Mouse (Mus musculus): ENCODE results near the gene 2310009B15Rik. TPM values are rescaled to one million over a fixed set of nuclear protein-coding genes. Genes with fewer than 3 reads are reported as not detected.
A peak's percentile ranks its signal among the peaks of the same experiment; 100 is the strongest.

The 2310009B15Rik gene
- polyA plus RNA-seq, 1 experiment from 2014 or later = 46.0 TPM

- under 1% methylated on average over 54 of the region's 54 CpGs for WGBS
- Histone ChIP-seq H3K9me3 (no peaks in the 10 kb centered on the region), H3K27ac (peak overlapping the region; percentile 92), H3K36me3 (no peaks in the 10 kb centered on the region), H3K4me2 (replicated peaks) (peak overlapping the region; percentile 81), H3K27me3 (peaks cover 54% of the 10 kb centered on the region), H3K4me1 (peaks cover 45% of the 10 kb centered on the region), H3K9ac (peak overlapping the region; percentile 93), H3K4me3 (peak overlapping the region; percentile 71)
- ATAC-seq (ENCODE audit: low FRiP score, low read depth) = no peak
These were observed 15.2 kb downstream of the 2310009B15Rik start for GRCm38 (mm10) chr1:138841306-138842095.

- Histone ChIP-seq H3K9ac (peak overlapping the region; percentile 93), H3K4me3 (peak overlapping the region; percentile 71), H3K27me3 (peaks cover 46% of the 10 kb centered on the region), H3K9me3 (no peaks in the 10 kb centered on the region), H3K4me1 (peaks cover 52% of the 10 kb centered on the region), H3K36me3 (no peaks in the 10 kb centered on the region), H3K4me2 (replicated peaks) (peak overlapping the region; percentile 81), H3K27ac (peak overlapping the region; percentile 92)
- WGBS = 3% methylated on average over 25 of the region's 25 CpGs
- ATAC-seq (ENCODE audit: low FRiP score, low read depth) = no peak
These were observed 16.0 kb downstream of the 2310009B15Rik start for GRCm38 (mm10) chr1:138840440-138841305.

- peak overlapping the region; percentile 71 for H3K4me3 ChIP-seq
These were observed 16.7 kb downstream of the 2310009B15Rik start for GRCm38 (mm10) chr1:138839809-138840430.

GRCm38 (mm10) chr1:138839291-138839690, 17.4 kb downstream of the 2310009B15Rik start:
- Histone ChIP-seq H3K27me3 (peaks cover 36% of the 10 kb centered on the region), H3K4me1 (peaks cover 50% of the 10 kb centered on the region), H3K27ac (peak overlapping the region; percentile 92), H3K4me3 (peak overlapping the region; percentile 71), H3K9me3 (no peaks in the 10 kb centered on the region), H3K9ac (peak overlapping the region; percentile 93), H3K36me3 (no peaks in the 10 kb centered on the region; the same call in 1 of the 2 replicates), H3K4me2 (replicated peaks) (peak overlapping the region; percentile 81)
- no peak for ATAC-seq (ENCODE audit: low FRiP score, low read depth)
- WGBS = 14% methylated on average over 2 of the region's 2 CpGs

More at GRCm38 (mm10) chr1:138839809-138840430, 16.7 kb downstream of the 2310009B15Rik start:
- Histone ChIP-seq H3K27ac (peak overlapping the region; percentile 92), H3K36me3 (no peaks in the 10 kb centered on the region), H3K27me3 (peaks cover 38% of the 10 kb centered on the region), H3K9ac (peak overlapping the region; percentile 93), H3K4me2 (replicated peaks) (peak overlapping the region; percentile 81), H3K9me3 (no peaks in the 10 kb centered on the region), H3K4me1 (peaks cover 47% of the 10 kb centered on the region)
- WGBS = 2% methylated on average over 16 of the region's 16 CpGs
- ATAC-seq (ENCODE audit: low FRiP score, low read depth) = no peak

GRCm38 (mm10) chr1:138837786-138838743, 18.6 kb downstream of the 2310009B15Rik start:
- 7% methylated on average over 27 of the region's 27 CpGs for WGBS
- Histone ChIP-seq H3K27me3 (peaks cover 34% of the 10 kb centered on the region), H3K9me3 (no peaks in the 10 kb centered on the region), H3K36me3 (no peaks in the 10 kb centered on the region; the same call in 1 of the 2 replicates), H3K4me2 (replicated peaks) (peak overlapping the region; percentile 81), H3K4me3 (peak overlapping the region; percentile 71), H3K4me1 (peaks cover 43% of the 10 kb centered on the region), H3K9ac (peak overlapping the region; percentile 93), H3K27ac (peak overlapping the region; percentile 79)
- ATAC-seq (ENCODE audit: low FRiP score, low read depth) = peak; percentile 16

GRCm38 (mm10) chr1:138835355-138835900, 21.2 kb downstream of the 2310009B15Rik start:
- H3K27me3 ChIP-seq = peaks cover 45% of the 10 kb centered on the region
- peaks cover 48% of the 10 kb centered on the region for H3K4me1 ChIP-seq
- 5% methylated on average over 3 of the region's 3 CpGs for WGBS
- no peak overlapping the region for H3K9ac ChIP-seq
- peak overlapping the region; percentile 71; the same call in 1 of the 2 replicates for H3K4me3 ChIP-seq
- H3K27ac ChIP-seq = no peak overlapping the region; the same call in 1 of the 2 replicates
- H3K9me3 ChIP-seq = no peaks in the 10 kb centered on the region
- peaks cover 3% of the 10 kb centered on the region; the same call in 1 of the 2 replicates for H3K36me3 ChIP-seq
- ATAC-seq (ENCODE audit: low FRiP score, low read depth) = no peak
- H3K4me2 ChIP-seq (replicated peaks) = peak overlapping the region; percentile 81

GRCm38 (mm10) chr1:138831309-138831708, 25.3 kb downstream of the 2310009B15Rik start:
- no peaks in the 10 kb centered on the region for H3K9me3 ChIP-seq
- peak overlapping the region; percentile 60 for H3K4me2 ChIP-seq (replicated peaks)
- H3K4me1 ChIP-seq = peaks cover 24% of the 10 kb centered on the region
- H3K9ac ChIP-seq = no peak overlapping the region
- H3K4me3 ChIP-seq = peak overlapping the region; percentile 33
- H3K36me3 ChIP-seq = peaks cover 3% of the 10 kb centered on the region; the same call in 1 of the 2 replicates
- ATAC-seq (ENCODE audit: low FRiP score, low read depth) = no peak; the same call in 1 of the 2 replicates
- 7% methylated on average over 16 of the region's 16 CpGs for WGBS
- H3K27me3 ChIP-seq = peaks cover 14% of the 10 kb centered on the region; the same call in 1 of the 2 replicates
- H3K27ac ChIP-seq = no peak overlapping the region

GRCm38 (mm10) chr1:138826841-138827240, 29.8 kb downstream of the 2310009B15Rik start:
- ATAC-seq (ENCODE audit: low FRiP score, low read depth) = no peak; the same call in 1 of the 2 replicates
- no peaks in the 10 kb centered on the region for H3K9me3 ChIP-seq
- no peak overlapping the region for H3K4me3 ChIP-seq
- WGBS = 37% methylated on average over 6 of the region's 6 CpGs
- peaks cover 1% of the 10 kb centered on the region; the same call in 1 of the 2 replicates for H3K27me3 ChIP-seq
- H3K27ac ChIP-seq = no peak overlapping the region
- peaks cover 12% of the 10 kb centered on the region; the same call in 1 of the 2 replicates for H3K4me1 ChIP-seq
- 0 out of 2 replicates have a peak overlapping the region, but pooled peaks have one; percentile 2 for H3K4me2 ChIP-seq (replicated peaks)
- no peaks in the 10 kb centered on the region for H3K36me3 ChIP-seq
- no peak overlapping the region for H3K9ac ChIP-seq

- Histone ChIP-seq H3K4me2 (replicated peaks) (no peak overlapping the region), H3K4me3 (no peak overlapping the region), H3K27ac (no peak overlapping the region), H3K9ac (no peak overlapping the region), H3K27me3 (no peaks in the 10 kb centered on the region), H3K4me1 (peaks cover 10% of the 10 kb centered on the region; the same call in 1 of the 2 replicates), H3K9me3 (no peaks in the 10 kb centered on the region), H3K36me3 (no peaks in the 10 kb centered on the region)
- 97% methylated on average over 1 of the region's 1 CpGs for WGBS
- no peak for ATAC-seq (ENCODE audit: low FRiP score, low read depth)
These were observed 33.7 kb downstream of the 2310009B15Rik start for GRCm38 (mm10) chr1:138822985-138823322.

GRCm38 (mm10) chr1:138822255-138822984, 34.2 kb downstream of the 2310009B15Rik start:
- ATAC-seq (ENCODE audit: low FRiP score, low read depth) = no peak
- no peaks in the 10 kb centered on the region for H3K27me3 ChIP-seq
- no peak overlapping the region for H3K27ac ChIP-seq
- H3K4me3 ChIP-seq = no peak overlapping the region
- H3K9ac ChIP-seq = no peak overlapping the region
- no peaks in the 10 kb centered on the region for H3K9me3 ChIP-seq
- H3K4me2 ChIP-seq (replicated peaks) = no peak overlapping the region
- H3K36me3 ChIP-seq = no peaks in the 10 kb centered on the region
- 88% methylated on average over 7 of the region's 7 CpGs for WGBS
- H3K4me1 ChIP-seq = peaks cover 10% of the 10 kb centered on the region; the same call in 1 of the 2 replicates
